Mouse (Mus musculus) left cerebral cortex, adult 2 months (tissue): ENCODE measurements around the gene Rag2. TPM values are rescaled to one million over a fixed set of nuclear protein-coding genes. Genes with fewer than 3 reads are reported as not detected.

Experiments
- DNase-seq, 2 experiments: peaks; one replicate each; pipeline ENCODE4 v3.0.0; 2021 to 2022; ENCODE audit warnings: low spot score in 2 of 2, mixed read lengths in 1 of 2; ENCODE audit errors: extremely low spot score in 1 of 2
- H3K27ac ChIP-seq: fragments of 200-600 bp; 2 replicates; pipeline ENCODE4 v1.8.1; 2022
- H3K4me3 ChIP-seq: fragments of 200-600 bp; 2 replicates; pipeline ENCODE4 v1.8.1; 2022
- CTCF ChIP-seq: fragments of 200-600 bp; IDR thresholded peaks from 2 replicates; pipeline ENCODE4 v1.8.1; 2022; ENCODE audit warnings: antibody characterized with exemption, mild to moderate bottlenecking, moderate library complexity
- intact Hi-C: fragments of 180-260 bp; cut with DNase I; formaldehyde crosslinking; loops from one replicate; pipeline ENCODE4 v1.15.1; 2025
- total RNA-seq, 2 experiments: library from RNA; stranded (reverse); gene quantifications; 2 replicates each; pipeline ENCODE4 v1.2.3; 2021

Rag2 gene
- total RNA-seq, 2 experiments from 2014 or later = not detected

- peak overlapping the region; percentile 83 for H3K27ac ChIP-seq
- intact Hi-C loops = no loop called here
- TF ChIP-seq CTCF = peak; percentile 36
- peak; percentile 19 to 29 for DNase-seq
- H3K4me3 ChIP-seq = no peak overlapping the region; the same call in 1 of the 2 replicates
These were observed 23.8 kb upstream of the Rag2 start for GRCm38 (mm10) chr2:101600703-101601102.

GRCm38 (mm10) chr2:101603099-101603498 is 21.4 kb upstream of the Rag2 start:
- TF ChIP-seq CTCF = no peak
- H3K27ac ChIP-seq = no peak overlapping the region
- H3K4me3 ChIP-seq = no peak overlapping the region
- no peak for DNase-seq
- intact Hi-C loops = no loop called here

GRCm38 (mm10) chr2:101608232-101608894 is 16.2 kb upstream of the Rag2 start:
- no peak for DNase-seq

GRCm38 (mm10) chr2:101610861-101611260 is 13.7 kb upstream of the Rag2 start:
- Histone ChIP-seq H3K4me3 (no peak overlapping the region), H3K27ac (no peak overlapping the region)
- intact Hi-C loops = no loop called here
- no peak for TF ChIP-seq CTCF
- no peak for DNase-seq

More at GRCm38 (mm10) chr2:101608232-101608894, 16.2 kb upstream of the Rag2 start:
- intact Hi-C loops = no loop called here
- Histone ChIP-seq H3K4me3 (no peak overlapping the region), H3K27ac (no peak overlapping the region)
- TF ChIP-seq CTCF = no peak

GRCm38 (mm10) chr2:101615464-101616305 is 8.8 kb upstream of the Rag2 start:
- no peak overlapping the region for H3K27ac ChIP-seq
- H3K4me3 ChIP-seq = no peak overlapping the region
- TF ChIP-seq CTCF = no peak
- no peak for DNase-seq
- intact Hi-C loops = no loop called here

GRCm38 (mm10) chr2:101618373-101618772 is 6.1 kb upstream of the Rag2 start:
- no peak for DNase-seq
- intact Hi-C loops = no loop called here
- Histone ChIP-seq H3K4me3 (no peak overlapping the region), H3K27ac (no peak overlapping the region)
- no peak for TF ChIP-seq CTCF

- intact Hi-C loops = no loop called here
- DNase-seq = no peak
- Histone ChIP-seq H3K27ac (no peak overlapping the region), H3K4me3 (no peak overlapping the region)
- TF ChIP-seq CTCF = no peak
These were observed 3.6 kb upstream of the Rag2 start for GRCm38 (mm10) chr2:101620899-101621298.

- no peak for DNase-seq
- intact Hi-C loops = no loop called here
- TF ChIP-seq CTCF = no peak
- H3K27ac ChIP-seq = no peak overlapping the region
- H3K4me3 ChIP-seq = no peak overlapping the region
These were observed 2.9 kb upstream of the Rag2 start for GRCm38 (mm10) chr2:101621611-101622010.

- H3K4me3 ChIP-seq = no peak overlapping the region
- no peak for DNase-seq
- intact Hi-C loops = no loop called here
- H3K27ac ChIP-seq = no peak overlapping the region
- no peak for TF ChIP-seq CTCF
These were observed 1.5 kb upstream of the Rag2 start for GRCm38 (mm10) chr2:101623042-101623441.

- Histone ChIP-seq H3K4me3 (no peak overlapping the region), H3K27ac (no peak overlapping the region)
- TF ChIP-seq CTCF = no peak
- intact Hi-C loops = no loop called here
- no peak for DNase-seq
These were observed 507 bp upstream of the Rag2 start for GRCm38 (mm10) chr2:101624011-101624410.

GRCm38 (mm10) chr2:101627227-101627626 is 2.7 kb downstream of the Rag2 start:
- TF ChIP-seq CTCF = no peak
- intact Hi-C loops = no loop called here
- Histone ChIP-seq H3K4me3 (no peak overlapping the region), H3K27ac (no peak overlapping the region)
- DNase-seq = no peak
